Mouse (Mus musculus): Measurements from ENCODE around the gene Cish. TPM values are rescaled to one million over a fixed set of nuclear protein-coding genes. Genes with fewer than 3 reads are reported as not detected.
A peak's percentile ranks its signal among the peaks of the same experiment; 100 is the strongest.

Gene Cish
- total and polyA plus RNA-seq, 2 experiments from 2014 or later = 62.6 to 149 TPM

- ATAC-seq (ENCODE audit: insufficient read depth, low read depth) (no peak), DNase-seq (ENCODE audit: low spot score) (no peak)
- H3K27ac ChIP-seq (ENCODE audit: low read depth) = no peak overlapping the region
- H3K4me1 ChIP-seq (ENCODE audit: control insufficient read depth, insufficient read depth) = peaks cover 20% of the 10 kb centered on the region
- no peaks in the 10 kb centered on the region for H3K36me3 ChIP-seq (replicated peaks; ENCODE audit: control insufficient read depth, insufficient read depth, low read length)
- no peak overlapping the region for H3K9ac ChIP-seq (replicated peaks; ENCODE audit: low read depth, low read length)
- no peak overlapping the region for H3K4me3 ChIP-seq (ENCODE audit: low read depth, low read length)
- no peak overlapping the region for H3K4me2 ChIP-seq (ENCODE audit: low read depth, low read length)
- 57% methylated on average over 4 of the region's 4 CpGs for WGBS
- no peaks in the 10 kb centered on the region for H3K27me3 ChIP-seq (ENCODE audit: control insufficient read depth, insufficient read depth, low read length)
- no peaks in the 10 kb centered on the region for H3K9me3 ChIP-seq (replicated peaks; ENCODE audit: control insufficient read depth, low read length)
- TF ChIP-seq EP300 (IDR thresholded peaks at IDR 0.05; ENCODE audit: low read depth) (no peak), CTCF (IDR thresholded peaks at IDR 0.05; ENCODE audit: low read depth) (peak; percentile 34)
Measured at GRCm38 (mm10) chr9:107278126-107278525, 17.7 kb upstream of the Cish start.

DNA sequence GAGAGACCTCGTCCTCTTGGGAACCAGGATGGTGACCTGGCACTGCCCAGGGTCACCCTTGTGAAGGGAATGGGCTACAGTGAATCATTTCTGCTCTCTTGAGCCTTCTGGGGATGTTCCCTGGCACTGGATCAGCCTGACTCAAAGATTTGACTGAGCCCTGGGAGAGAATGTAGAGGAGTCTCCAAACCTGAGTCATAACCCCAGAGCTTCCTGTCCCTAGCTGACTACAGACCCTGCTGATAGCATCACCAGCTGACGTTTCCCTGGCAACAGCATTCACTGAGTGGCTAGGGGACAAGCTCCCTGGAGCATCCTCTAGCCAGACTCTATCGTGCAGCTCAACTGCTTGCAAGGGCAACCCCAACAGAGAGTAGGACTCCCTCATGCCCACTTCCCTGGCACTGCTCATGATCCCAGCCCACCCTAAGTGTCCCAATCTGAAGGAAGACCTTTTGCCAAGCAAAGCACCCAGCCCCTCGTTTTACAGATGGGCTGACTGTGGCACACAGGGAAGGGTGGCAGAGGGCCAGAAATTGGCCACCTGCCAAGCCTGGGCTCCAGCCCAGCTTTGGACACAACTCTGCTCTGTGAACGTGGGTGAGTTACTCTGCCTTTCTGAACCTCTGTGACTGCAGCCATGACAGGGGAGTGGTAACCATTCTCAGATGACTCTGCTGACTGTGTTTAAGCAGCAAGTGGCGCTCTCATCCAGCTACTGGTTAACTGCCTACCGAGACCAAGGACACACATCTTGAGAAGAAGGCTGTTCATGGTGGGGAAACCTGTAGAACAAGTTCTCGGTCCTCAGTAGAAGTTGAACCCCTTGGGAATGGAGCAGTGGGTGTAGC lies 17.1 kb upstream of the Cish start:
- TF ChIP-seq CTCF (IDR thresholded peaks at IDR 0.05; ENCODE audit: low read depth) = no peak
- TF ChIP-seq EP300 (IDR thresholded peaks at IDR 0.05; ENCODE audit: low read depth) = no peak

GRCm38 (mm10) chr9:107279378-107280321 lies 16.2 kb upstream of the Cish start:
- Histone ChIP-seq H3K4me1 (ENCODE audit: control insufficient read depth, insufficient read depth) (peaks cover 20% of the 10 kb centered on the region), H3K4me2 (ENCODE audit: low read depth, low read length) (peak overlapping the region; percentile 40), H3K36me3 (replicated peaks; ENCODE audit: control insufficient read depth, insufficient read depth, low read length) (no peaks in the 10 kb centered on the region), H3K9me3 (replicated peaks; ENCODE audit: control insufficient read depth, low read length) (no peaks in the 10 kb centered on the region), H3K4me3 (ENCODE audit: low read depth, low read length) (no peak overlapping the region), H3K9ac (replicated peaks; ENCODE audit: low read depth, low read length) (0 out of 2 replicates have a peak overlapping the region, but pooled peaks have one; percentile 3), H3K27ac (ENCODE audit: low read depth) (peak overlapping the region; percentile 26; the same call in 1 of the 2 replicates), H3K27me3 (ENCODE audit: control insufficient read depth, insufficient read depth, low read length) (no peaks in the 10 kb centered on the region)
- ATAC-seq (ENCODE audit: insufficient read depth, low read depth) (peak; percentile 49; the same call in 1 of the 2 replicates), DNase-seq (ENCODE audit: low spot score) (no peak)
- TF ChIP-seq EP300 (IDR thresholded peaks at IDR 0.05; ENCODE audit: low read depth) = no peak
- 37% methylated on average over 16 of the region's 16 CpGs for WGBS

More for the DNA sequence above, 17.1 kb upstream of the Cish start:
- DNase-seq (ENCODE audit: low spot score) = no peak
- no peak overlapping the region for H3K4me3 ChIP-seq (ENCODE audit: low read depth, low read length)
- H3K4me2 ChIP-seq (ENCODE audit: low read depth, low read length) = no peak overlapping the region
- no peaks in the 10 kb centered on the region for H3K9me3 ChIP-seq (replicated peaks; ENCODE audit: control insufficient read depth, low read length)
- WGBS = 38% methylated on average over 8 of the region's 8 CpGs
- no peak overlapping the region for H3K27ac ChIP-seq (ENCODE audit: low read depth)
- no peak overlapping the region for H3K9ac ChIP-seq (replicated peaks; ENCODE audit: low read depth, low read length)
- peak; percentile 62 for ATAC-seq (ENCODE audit: insufficient read depth, low read depth)
- H3K4me1 ChIP-seq (ENCODE audit: control insufficient read depth, insufficient read depth) = peaks cover 20% of the 10 kb centered on the region
- no peaks in the 10 kb centered on the region for H3K27me3 ChIP-seq (ENCODE audit: control insufficient read depth, insufficient read depth, low read length)
- no peaks in the 10 kb centered on the region for H3K36me3 ChIP-seq (replicated peaks; ENCODE audit: control insufficient read depth, insufficient read depth, low read length)

DNA sequence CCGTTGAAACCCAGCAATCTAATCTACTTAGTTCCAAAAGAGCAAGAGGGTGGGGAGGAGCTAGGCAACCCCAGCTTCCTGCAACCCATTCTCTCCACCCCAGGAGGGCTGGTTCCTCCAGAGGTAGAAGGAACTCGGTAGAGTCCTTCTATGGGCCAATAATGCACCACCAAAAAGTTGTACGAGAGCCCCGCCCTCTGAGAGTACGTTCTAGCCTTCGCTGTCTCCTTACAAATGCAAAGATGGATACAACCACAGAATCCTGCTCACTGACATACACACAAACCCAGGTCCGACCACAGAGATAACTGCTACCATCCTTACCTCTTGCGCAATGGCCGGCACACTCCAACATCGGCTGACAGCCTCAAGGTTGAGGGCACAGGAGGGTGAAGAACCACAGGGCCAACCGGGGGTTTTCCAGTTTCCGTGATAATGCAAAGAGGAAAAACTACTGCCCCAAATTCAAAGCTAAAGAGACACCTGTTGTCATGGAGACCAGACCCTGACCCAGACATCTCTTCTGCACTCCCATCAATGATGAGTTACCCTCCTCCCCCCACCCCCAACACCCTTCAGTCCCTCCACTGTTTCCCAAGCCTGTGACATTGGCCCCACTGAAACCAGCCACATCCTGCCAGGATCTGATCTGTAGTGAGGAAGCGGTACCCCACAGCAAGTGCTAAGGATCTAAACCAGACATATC lies 15.4 kb upstream of the Cish start:
- no peaks in the 10 kb centered on the region for H3K36me3 ChIP-seq (replicated peaks; ENCODE audit: control insufficient read depth, insufficient read depth, low read length)
- H3K4me1 ChIP-seq (ENCODE audit: control insufficient read depth, insufficient read depth) = peaks cover 20% of the 10 kb centered on the region
- H3K4me2 ChIP-seq (ENCODE audit: low read depth, low read length) = peak overlapping the region; percentile 40
- H3K9me3 ChIP-seq (replicated peaks; ENCODE audit: control insufficient read depth, low read length) = no peaks in the 10 kb centered on the region
- DNase-seq (ENCODE audit: low spot score) (no peak), ATAC-seq (ENCODE audit: insufficient read depth, low read depth) (no peak)
- H3K27me3 ChIP-seq (ENCODE audit: control insufficient read depth, insufficient read depth, low read length) = no peaks in the 10 kb centered on the region
- TF ChIP-seq CTCF (IDR thresholded peaks at IDR 0.05; ENCODE audit: low read depth) = no peak
- TF ChIP-seq EP300 (IDR thresholded peaks at IDR 0.05; ENCODE audit: low read depth) = no peak
- peak overlapping the region; percentile 26; the same call in 1 of the 2 replicates for H3K27ac ChIP-seq (ENCODE audit: low read depth)
- H3K9ac ChIP-seq (replicated peaks; ENCODE audit: low read depth, low read length) = 0 out of 2 replicates have a peak overlapping the region, but pooled peaks have one; percentile 3
- no peak overlapping the region for H3K4me3 ChIP-seq (ENCODE audit: low read depth, low read length)
- 49% methylated on average over 13 of the region's 13 CpGs for WGBS
